Mouse (Mus musculus) embryonic facial prominence, embryonic 10.5 days (tissue): ENCODE measurements around the gene Nrxn1. TPM values are rescaled to one million over a fixed set of nuclear protein-coding genes. Genes with fewer than 3 reads are reported as not detected.
A peak's percentile ranks its signal among the peaks of the same experiment; 100 is the strongest.
"Not testable (repeated sequence)": the region's sequence is repeated elsewhere in the genome, so short reads cannot be mapped to it uniquely, and the experiment has no call there.

Experiments used
- DNase-seq: peaks from one replicate; pipeline ENCODE4 v3.0.0-alpha.2; 2017; ENCODE audit warnings: low spot score
- H3K27ac ChIP-seq: fragments of 300-500 bp; sonication (generic); replicated peaks from 2 replicates; pipeline ENCODE4 v1.5.1; 2016; ENCODE audit warnings: mild to moderate bottlenecking
- H3K27me3 ChIP-seq: fragments of 300-500 bp; sonication (generic); replicated peaks from 2 replicates; pipeline ENCODE4 v1.6.1; 2016; ENCODE audit warnings: low read depth, mild to moderate bottlenecking; ENCODE audit not compliant: poor library complexity, severe bottlenecking
- H3K36me3 ChIP-seq: fragments of 300-500 bp; sonication (generic); replicated peaks from 2 replicates; pipeline ENCODE4 v1.6.1; 2016; ENCODE audit warnings: mild to moderate bottlenecking, moderate library complexity
- H3K4me1 ChIP-seq: fragments of 300-500 bp; sonication (generic); 2 replicates; pipeline ENCODE4 v1.6.1; 2016
- H3K4me3 ChIP-seq: fragments of 300-500 bp; sonication (generic); 2 replicates; pipeline ENCODE4 v1.5.1; 2016; ENCODE audit warnings: mild to moderate bottlenecking, moderate library complexity
- H3K9me3 ChIP-seq: fragments of 300-500 bp; sonication (generic); 2 replicates; pipeline ENCODE4 v1.6.1; 2016; ENCODE audit warnings: mild to moderate bottlenecking
- WGBS: fragments of 180-500 bp; shearing (Covaris S2); methylation state at CpG from one replicate; pipeline ENCODE4 v1.1.7; 2016; 5-methylcytosine and 5-hydroxymethylcytosine counted together
- polyA plus RNA-seq: library from polyadenylated mRNA; unstranded; fragments of >200 nt; fragmentation: Nextera tagmentation; extraction: Ambion mirVana; gene quantifications from 2 replicates; pipeline ENCODE4 v1.2.1, GENCODE M21; 2016

The Nrxn1 gene
- polyA plus RNA-seq, 1 experiment from 2014 or later, result 4.1 TPM

DNA sequence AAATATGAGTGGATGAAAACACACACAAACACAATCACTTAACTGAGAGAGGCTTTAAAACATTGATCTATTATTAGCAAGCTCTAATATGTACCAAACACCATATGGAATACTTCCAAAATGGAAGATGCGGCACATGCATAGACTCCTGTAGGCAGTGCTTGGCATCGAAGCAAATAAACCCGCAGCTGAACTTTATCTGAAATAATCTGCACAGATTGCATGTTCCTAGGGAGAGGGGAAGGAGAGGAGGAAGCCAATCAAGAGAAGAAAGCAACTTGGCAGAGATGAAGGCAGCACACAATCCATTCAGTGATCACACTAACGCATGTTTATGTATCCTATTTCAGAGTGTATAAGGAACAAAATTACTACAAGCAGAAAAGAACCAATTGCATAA, 542.5 kb downstream of the Nrxn1 start:
- 86% methylated on average over 4 of the region's 4 CpGs for WGBS
- Histone ChIP-seq H3K4me1 (no peaks in the 10 kb centered on the region), H3K9me3 (no peaks in the 10 kb centered on the region), H3K4me3 (no peak overlapping the region), H3K27me3 (no peaks in the 10 kb centered on the region), H3K27ac (no peak overlapping the region), H3K36me3 (no peaks in the 10 kb centered on the region)
- no peak for DNase-seq

DNA sequence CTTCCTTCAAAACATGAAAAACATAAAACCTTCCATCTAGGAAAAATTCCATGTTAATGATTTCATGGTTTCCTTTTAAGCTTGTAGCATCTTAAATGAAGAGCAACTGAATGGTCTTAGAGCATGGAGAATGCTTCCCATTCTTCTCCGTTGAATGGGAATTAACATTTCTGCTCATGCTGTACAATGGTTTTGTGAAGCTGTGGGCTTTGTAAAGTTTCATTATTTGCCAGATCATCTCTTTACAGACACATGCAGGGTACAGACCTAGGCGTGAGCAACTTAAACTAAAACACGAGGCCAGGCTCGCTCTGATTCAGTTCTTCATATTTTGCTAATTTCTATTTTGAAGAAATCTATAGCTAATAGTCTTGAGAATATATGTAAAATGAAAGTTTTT, 546.1 kb downstream of the Nrxn1 start:
- H3K9me3 ChIP-seq, result no peaks in the 10 kb centered on the region
- no peak overlapping the region for H3K4me3 ChIP-seq
- no peak for DNase-seq
- no peaks in the 10 kb centered on the region for H3K27me3 ChIP-seq
- no peak overlapping the region for H3K27ac ChIP-seq
- 0 out of 2 replicates have a peak, but pooled peaks cover 4% of the 10 kb centered on the region for H3K4me1 ChIP-seq
- no peaks in the 10 kb centered on the region for H3K36me3 ChIP-seq
- 82% methylated on average over 4 of the region's 4 CpGs for WGBS

GRCm38 (mm10) chr17:90544639-90545259, 548.1 kb downstream of the Nrxn1 start:
- H3K27ac ChIP-seq, result no peak overlapping the region
- 0 out of 2 replicates have a peak, but pooled peaks cover 4% of the 10 kb centered on the region for H3K4me1 ChIP-seq
- WGBS, result 68% methylated on average over 8 of the region's 8 CpGs
- H3K36me3 ChIP-seq, result no peaks in the 10 kb centered on the region
- DNase-seq, result no peak
- no peaks in the 10 kb centered on the region for H3K9me3 ChIP-seq
- no peak overlapping the region for H3K4me3 ChIP-seq
- no peaks in the 10 kb centered on the region for H3K27me3 ChIP-seq

DNA sequence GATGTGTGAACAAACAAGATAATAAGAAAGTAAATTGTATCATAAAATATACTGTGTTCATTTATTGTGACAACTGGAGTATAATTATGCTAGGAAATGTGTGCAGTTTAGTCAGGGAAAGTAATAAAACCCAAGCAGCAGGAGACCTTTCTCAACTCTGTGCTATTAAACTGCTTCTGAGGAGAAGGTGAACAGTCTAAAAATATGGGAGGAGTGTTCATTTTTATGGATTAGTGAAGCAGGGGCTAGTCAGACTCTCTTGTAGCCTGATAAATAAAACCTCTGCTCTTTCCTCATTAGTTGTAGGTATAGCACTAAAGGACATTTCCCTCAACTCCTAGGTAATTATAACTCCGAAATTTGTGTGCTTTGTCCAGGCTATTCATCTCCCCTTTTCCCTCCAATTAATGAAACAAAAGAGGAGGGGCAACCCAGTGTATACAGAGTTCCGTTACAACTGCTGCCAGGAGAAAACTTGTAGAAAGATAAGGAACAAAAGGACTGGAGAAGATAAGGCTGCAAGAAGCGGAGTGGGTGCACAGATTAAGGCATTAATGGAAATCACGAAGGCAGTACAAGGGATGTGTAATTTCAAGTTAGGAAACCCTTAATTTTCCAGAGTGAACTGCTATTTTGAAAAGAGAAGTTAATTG, 548.8 kb downstream of the Nrxn1 start:
- H3K27me3 ChIP-seq, result no peaks in the 10 kb centered on the region
- no peaks in the 10 kb centered on the region for H3K9me3 ChIP-seq
- H3K4me3 ChIP-seq, result no peak overlapping the region
- no peak overlapping the region for H3K27ac ChIP-seq
- H3K4me1 ChIP-seq, result 0 out of 2 replicates have a peak, but pooled peaks cover 4% of the 10 kb centered on the region
- DNase-seq, result no peak
- no peaks in the 10 kb centered on the region for H3K36me3 ChIP-seq
- WGBS, result 62% methylated on average over 4 of the region's 4 CpGs

DNA sequence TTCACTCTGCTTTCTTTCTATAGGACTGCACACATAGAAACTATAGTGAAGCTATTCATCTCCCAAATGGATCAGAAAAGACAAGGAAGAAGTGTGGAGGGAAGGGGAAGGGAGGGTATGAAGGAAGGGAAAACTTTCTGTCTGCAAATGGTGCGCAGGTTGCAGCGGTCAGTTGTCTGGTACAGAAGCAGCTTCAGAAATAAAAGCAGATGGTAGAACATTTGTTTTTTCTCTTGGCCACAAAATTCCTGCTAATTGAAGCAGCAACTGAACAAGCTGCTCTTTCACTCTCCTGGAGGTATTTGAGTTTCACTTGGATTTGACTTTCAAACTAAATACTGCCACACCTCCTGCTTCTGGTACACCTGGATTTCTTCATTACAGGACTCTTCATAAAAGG, 561.4 kb downstream of the Nrxn1 start:
- Histone ChIP-seq H3K4me3 (no peak overlapping the region), H3K27ac (no peak overlapping the region), H3K4me1 (no peaks in the 10 kb centered on the region), H3K27me3 (no peaks in the 10 kb centered on the region), H3K36me3 (no peaks in the 10 kb centered on the region), H3K9me3 (no peaks in the 10 kb centered on the region)
- DNase-seq, result no peak
- WGBS, result 93% methylated on average over 2 of the region's 2 CpGs

GRCm38 (mm10) chr17:90506026-90506425, 586.8 kb downstream of the Nrxn1 start:
- 74% methylated on average over 2 of the region's 2 CpGs for WGBS
- Histone ChIP-seq H3K4me3 (no peak overlapping the region), H3K9me3 (no peaks in the 10 kb centered on the region), H3K27me3 (no peaks in the 10 kb centered on the region), H3K4me1 (no peaks in the 10 kb centered on the region), H3K27ac (no peak overlapping the region), H3K36me3 (no peaks in the 10 kb centered on the region)
- no peak for DNase-seq

DNA sequence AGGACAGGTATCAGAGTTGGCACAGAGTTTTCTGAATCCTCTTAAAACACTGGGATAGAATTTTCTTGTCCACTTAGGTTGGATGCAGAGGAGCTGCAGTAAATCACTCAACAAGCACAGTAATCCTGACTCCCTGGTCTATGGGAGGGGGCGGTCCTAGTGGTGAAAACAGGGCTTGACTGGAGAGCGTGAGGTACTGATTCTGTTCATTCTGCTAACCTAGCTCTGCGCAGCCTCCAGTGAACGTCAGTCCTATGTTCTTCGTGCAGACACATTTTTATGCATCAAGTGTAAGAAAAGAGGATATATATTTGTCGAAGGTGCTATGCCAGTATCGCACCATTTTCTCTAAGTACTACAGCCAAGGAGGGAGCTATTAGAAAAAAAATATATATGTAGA, 588.9 kb downstream of the Nrxn1 start:
- not testable (repeated sequence) for H3K9me3 ChIP-seq, H3K4me1 ChIP-seq, H3K27me3 ChIP-seq, H3K27ac ChIP-seq, H3K36me3 ChIP-seq, H3K4me3 ChIP-seq, DNase-seq
- 75% methylated on average over 7 of the region's 7 CpGs for WGBS

DNA sequence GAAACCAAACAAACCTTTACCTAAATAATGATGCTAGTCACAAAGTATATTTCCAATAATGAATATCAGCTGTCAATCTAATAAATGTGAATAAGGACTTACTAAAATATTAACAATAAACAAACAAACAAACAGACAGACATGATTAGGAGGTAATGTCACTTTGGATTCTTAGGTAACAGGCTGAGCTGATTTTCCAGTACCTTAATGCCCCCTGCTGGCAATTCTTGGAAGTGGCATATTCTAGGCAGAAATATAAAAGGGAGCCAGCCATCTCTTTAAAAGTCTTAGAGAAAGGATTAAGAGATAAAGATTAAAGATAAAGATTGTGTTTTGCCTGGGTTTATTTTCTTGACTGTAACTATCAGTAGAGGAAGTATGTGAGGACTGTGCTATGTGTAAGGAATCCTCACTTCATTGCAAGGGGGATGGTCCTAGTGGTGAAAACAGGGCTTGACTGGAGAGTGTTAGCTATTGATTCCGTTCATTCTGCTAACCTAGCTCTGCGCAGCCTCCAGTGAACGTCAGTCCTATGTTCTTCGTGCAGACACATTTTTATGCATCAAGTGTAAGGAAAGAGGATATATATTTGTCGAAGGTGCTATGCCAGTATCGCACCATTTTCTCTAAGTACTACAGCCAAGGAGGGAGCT, 591.7 kb downstream of the Nrxn1 start:
- H3K9me3 ChIP-seq, result no peaks in the 10 kb centered on the region
- no peak overlapping the region for H3K4me3 ChIP-seq
- H3K36me3 ChIP-seq, result no peaks in the 10 kb centered on the region
- H3K27ac ChIP-seq, result no peak overlapping the region
- peak; percentile 28 for DNase-seq
- no peaks in the 10 kb centered on the region for H3K4me1 ChIP-seq
- no peaks in the 10 kb centered on the region for H3K27me3 ChIP-seq
- 57% methylated on average over 6 of the region's 6 CpGs for WGBS

- Histone ChIP-seq H3K4me3 (no peak overlapping the region), H3K27ac (no peak overlapping the region), H3K4me1 (no peaks in the 10 kb centered on the region), H3K36me3 (no peaks in the 10 kb centered on the region), H3K27me3 (no peaks in the 10 kb centered on the region), H3K9me3 (no peaks in the 10 kb centered on the region)
- DNase-seq, result no peak
Measured at GRCm38 (mm10) chr17:90479531-90480250, 613.2 kb downstream of the Nrxn1 start.

GRCm38 (mm10) chr17:90456748-90457147, 636.1 kb downstream of the Nrxn1 start:
- WGBS, result 27% methylated on average over 5 of the region's 5 CpGs
- H3K4me3 ChIP-seq, result no peak overlapping the region
- peaks cover 25% of the 10 kb centered on the region for H3K4me1 ChIP-seq
- no peaks in the 10 kb centered on the region for H3K9me3 ChIP-seq
- H3K36me3 ChIP-seq, result no peaks in the 10 kb centered on the region
- H3K27ac ChIP-seq, result no peak overlapping the region
- peak; percentile 10 for DNase-seq
- H3K27me3 ChIP-seq, result peaks cover 59% of the 10 kb centered on the region

- H3K4me3 ChIP-seq, result peak overlapping the region; percentile 63
- H3K27ac ChIP-seq, result no peak overlapping the region
- under 1% methylated on average over 13 of the region's 13 CpGs for WGBS
- no peaks in the 10 kb centered on the region for H3K36me3 ChIP-seq
- H3K4me1 ChIP-seq, result peaks cover 25% of the 10 kb centered on the region
- peak; percentile 54 for DNase-seq
- no peaks in the 10 kb centered on the region for H3K9me3 ChIP-seq
- H3K27me3 ChIP-seq, result peaks cover 59% of the 10 kb centered on the region
Measured at GRCm38 (mm10) chr17:90455904-90456303, 637.0 kb downstream of the Nrxn1 start.

- Histone ChIP-seq H3K27ac (0 out of 2 replicates have a peak overlapping the region, but pooled peaks have one; percentile 41), H3K9me3 (no peaks in the 10 kb centered on the region), H3K4me1 (peaks cover 25% of the 10 kb centered on the region), H3K36me3 (no peaks in the 10 kb centered on the region), H3K27me3 (peaks cover 59% of the 10 kb centered on the region), H3K4me3 (peak overlapping the region; percentile 63)
- WGBS, result under 1% methylated on average over 23 of the region's 23 CpGs
- peak; percentile 72 for DNase-seq
Measured at GRCm38 (mm10) chr17:90455409-90455775, 637.5 kb downstream of the Nrxn1 start.
